ENCODE assay signal across 9 mouse cellular contexts in the genomic region with DNA sequence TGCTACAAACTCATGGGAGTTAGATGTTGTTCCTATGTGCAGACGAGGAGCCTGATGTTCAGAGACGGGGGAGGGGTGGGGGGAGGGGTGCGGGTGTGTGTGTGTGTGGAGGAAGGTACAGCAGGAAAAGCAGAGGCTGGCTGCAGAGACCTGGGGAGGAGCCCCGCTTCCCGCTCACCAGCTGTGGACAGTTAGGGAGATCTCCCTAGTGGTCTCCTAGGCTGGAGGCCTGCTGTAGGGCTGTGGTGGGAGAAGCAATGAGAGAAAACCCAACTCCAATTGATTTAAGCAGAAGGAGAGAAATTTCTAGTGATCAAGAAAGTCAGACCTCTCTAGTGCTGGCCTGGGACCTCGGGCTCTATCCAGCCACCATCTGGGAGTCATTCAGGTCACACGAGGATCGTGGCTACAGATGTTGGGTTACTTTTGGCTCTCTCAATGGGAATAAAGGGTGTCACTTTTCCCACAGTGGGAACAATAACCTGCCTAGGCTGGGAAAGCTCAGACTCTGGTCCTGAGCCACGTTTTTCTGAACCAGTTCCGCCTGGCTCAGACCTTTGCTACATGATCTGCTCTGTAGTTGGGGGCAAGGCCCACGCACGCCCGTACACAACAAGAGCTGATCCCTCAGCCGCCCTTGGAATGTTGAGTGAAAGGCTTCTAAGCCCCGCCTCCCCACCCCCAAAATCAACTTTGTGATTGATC. TPM values are rescaled to one million over a fixed set of nuclear protein-coding genes. Genes with fewer than 3 reads are reported as not detected.
DNase-seq lines count a peak whose midpoint lies in the region; ATAC-seq and TF ChIP-seq lines count a peak whose summit lies in the region.
"Had no signal": no experiment of that assay in that cellular context is flagged by ENCODE, and none has a peak within 500 bp of the region (broad histone marks: within the 10 kb centered on the region; RNA-seq: fewer than 3 reads in every experiment).

No protein-coding gene starts in this region.

- peaks cover 3 to 25% of the 10 kb centered on the region in 2 experiments; a peak in 3 of 4 replicates for H3K4me1 ChIP-seq in CH12.LX (ENCODE audit: control insufficient read depth in 1 of 2, insufficient read depth in 2 of 2)
- H3K4me1 ChIP-seq in limb, embryonic 15.5 days: peaks cover 30% of the 10 kb centered on the region

- H3K27ac ChIP-seq in CH12.LX (ENCODE audit: insufficient read depth, low read depth): no peak overlapping the region
- peak overlapping the region; percentile 77 for H3K27ac ChIP-seq in gastrocnemius, adult 2 months
- peak overlapping the region; percentile 38; the same call in 1 of the 2 replicates for H3K27ac ChIP-seq in limb, embryonic 15.5 days

- dilution Hi-C loops in CH12.LX (cut with MboI; ENCODE audit: extremely low pct_ligation_motif_present, extremely low pct_unique_long_range_greater_than_20kb, low sequenced_read_pairs): no loop called here

- TF ChIP-seq CTCF in CH12.LX (conservative IDR thresholded peaks at IDR 0.05 in 1 of 2, IDR thresholded peaks at IDR 0.05 in 1 of 2; ENCODE audit: low read depth in 2 of 2, low read length in 2 of 2): no peak
- TF ChIP-seq CTCF in gastrocnemius, adult 2 months (IDR thresholded peaks at IDR 0.05): no peak

- TF ChIP-seq POLR2A in CH12.LX (IDR thresholded peaks at IDR 0.05; ENCODE audit: low read depth, low read length): no peak

- H3K9me3 ChIP-seq in CH12.LX (replicated peaks; ENCODE audit: low read length): no peaks in the 10 kb centered on the region
- H3K9me3 ChIP-seq in limb, embryonic 15.5 days: no peaks in the 10 kb centered on the region

- no peak for ATAC-seq in limb, embryonic 15.5 days (ENCODE audit: insufficient number of reproducible peaks, low FRiP score, low TSS enrichment, low read depth)

- intact Hi-C loops in gastrocnemius, adult 2 months (cut with DNase I): loop anchor here (1.0 kb wide), 1 partner anchor 245 kb away; no protein-coding TSS in a partner anchor

- H3K79me2 ChIP-seq in CH12.LX (replicated peaks; ENCODE audit: control insufficient read depth, extremely low read depth, insufficient read depth, poor library complexity, severe bottlenecking): no peaks in the 10 kb centered on the region

- H3K9ac ChIP-seq in CH12.LX (ENCODE audit: insufficient read depth, low read depth): no peak overlapping the region
- H3K9ac ChIP-seq in limb, embryonic 15.5 days: no peak overlapping the region

- peak; percentile 45 to 51 for DNase-seq in heart, adult 18-20 months
- DNase-seq in heart, postnatal 4 days: no peak
- DNase-seq in CH12.LX (ENCODE audit: extremely low read depth): no peak
- peak; percentile 66 for DNase-seq in gastrocnemius, adult 2 months
- no peak for DNase-seq in ovary, adult 18-20 months (ENCODE audit: low spot score)
- no peak for DNase-seq in B cell, adult 2 months
- DNase-seq in layer of hippocampus, postnatal 36 days: no peak

- in situ Hi-C loops in CH12.LX (cut with MboI; ENCODE audit: low pct_ligation_motif_present, low pct_unique_long_range_greater_than_20kb, low sequenced_read_pairs): loop anchor here (5.0 to 10.0 kb wide), 3 partner anchors 37 to 250 kb away; no protein-coding TSS in a partner anchor

- H3K4me2 ChIP-seq in CH12.LX (ENCODE audit: insufficient read depth, low read depth, poor library complexity, severe bottlenecking): no peak overlapping the region
- H3K4me2 ChIP-seq in limb, embryonic 15.5 days: no peak overlapping the region

- no peak for TF ChIP-seq EP300 in CH12.LX (IDR thresholded peaks at IDR 0.05; ENCODE audit: low read length)

- no peak for TF ChIP-seq RAD21 in CH12.LX (IDR thresholded peaks at IDR 0.05; ENCODE audit: low read depth, low read length)

- peaks cover 23% of the 10 kb centered on the region for H3K27me3 ChIP-seq in CH12.LX (replicated peaks)
- H3K27me3 ChIP-seq in limb, embryonic 15.5 days: no peaks in the 10 kb centered on the region

- H3K4me3 ChIP-seq in CH12.LX (replicated peaks in 1 of 3; ENCODE audit: low read depth in 2 of 3, low read length in 2 of 3, poor library complexity in 1 of 3): no peak overlapping the region
- no peak overlapping the region for H3K4me3 ChIP-seq in gastrocnemius, adult 2 months
- H3K4me3 ChIP-seq in limb, embryonic 15.5 days: no peak overlapping the region

- no peaks in the 10 kb centered on the region for H3K36me3 ChIP-seq in CH12.LX (replicated peaks in 1 of 2; ENCODE audit: control insufficient read depth in 1 of 2, insufficient read depth in 1 of 2, low read length in 1 of 2)
- no peaks in the 10 kb centered on the region for H3K36me3 ChIP-seq in limb, embryonic 15.5 days

- WGBS in limb, embryonic 15.5 days: 24% methylated on average over 15 of the region's 15 CpGs

TF ChIP-seq in CH12.LX, 34 proteins besides CTCF, POLR2A, EP300 and RAD21:
- TF ChIP-seq CHD2 (IDR thresholded peaks at IDR 0.05; ENCODE audit: low read length) (0 out of 2 replicates have a peak, but pooled peaks have one; percentile 19), TBP (conservative IDR thresholded peaks at IDR 0.05; ENCODE audit: low read depth, low read length) (no peak)

RNA-seq across cellular contexts. Expression of a gene that starts 36.8 kb away (rescaled TPM):
- total RNA-seq in heart, adult 18-20 months (2021): not detected
- under 1 TPM in 1 of 2 experiments, not detected in 1; 0.11 TPM for total RNA-seq in heart, postnatal 4 days (2021)
- not detected in 2 replicates for total RNA-seq in CH12.LX (2012; rRNA removed)
- total RNA-seq in CH12.LX (2014; rRNA removed): not detected in 2 replicates
- polyA plus RNA-seq in CH12.LX (2012; ENCODE audit: insufficient read length, low read depth): not detected in 2 replicates
- not detected for total RNA-seq in gastrocnemius, adult 2 months (2021)
- 0.07 and 0.70 TPM in 2 replicates for polyA plus RNA-seq in limb, embryonic 15.5 days (2015; fragmentation: Nextera tagmentation; extraction: Ambion mirVana)
- not detected for total RNA-seq in layer of hippocampus, postnatal 36 days (2021)
- total RNA-seq: left cerebral cortex, postnatal 14 days had no signal

Comparison
In these comparisons a context has a peak if more than half of its experiments do, and no peak if none do; other contexts are left out.
1. DNase-seq: peak in heart, adult 18-20 months (2 of 2) and gastrocnemius, adult 2 months (single experiment); none in heart, postnatal 4 days (single experiment), CH12.LX (single experiment), ovary, adult 18-20 months (single experiment), B cell, adult 2 months (0 of 2) and layer of hippocampus, postnatal 36 days (0 of 2).